Mouse (Mus musculus) thymus, adult 2 months (tissue): ENCODE measurements around the gene Shd. TPM values are rescaled to one million over a fixed set of nuclear protein-coding genes. Genes with fewer than 3 reads are reported as not detected.

Experiments used
- DNase-seq: peaks from one replicate; pipeline ENCODE4 v3.0.0; 2021
- H3K27ac ChIP-seq: fragments of 200-500 bp; 2 replicates; pipeline ENCODE4 v1.5.1; 2012; ENCODE audit warnings: low read length, control low read depth; ENCODE audit not compliant: control insufficient read depth, insufficient read depth
- H3K27me3 ChIP-seq: fragments of 200-500 bp; 2 replicates; pipeline ENCODE4 v1.6.1; 2012; ENCODE audit warnings: mild to moderate bottlenecking, low read length, moderate library complexity, mixed read lengths; ENCODE audit not compliant: control insufficient read depth, insufficient read depth
- H3K36me3 ChIP-seq: fragments of 200-500 bp; 2 replicates; pipeline ENCODE4 v1.6.1; 2012; ENCODE audit warnings: mild to moderate bottlenecking, low read length, moderate library complexity; ENCODE audit not compliant: control insufficient read depth, insufficient read depth
- H3K4me1 ChIP-seq: fragments of 200-500 bp; replicated peaks from 2 replicates; pipeline ENCODE4 v1.6.1; 2012; ENCODE audit warnings: low read length; ENCODE audit not compliant: control insufficient read depth, insufficient read depth
- H3K4me3 ChIP-seq: fragments of 200-500 bp; 2 replicates; pipeline ENCODE4 v1.5.1; 2012; ENCODE audit warnings: mild to moderate bottlenecking, low read length, control low read depth, moderate library complexity; ENCODE audit not compliant: control insufficient read depth, insufficient read depth
- CTCF ChIP-seq: fragments of 200-500 bp; IDR thresholded peaks from 2 replicates; pipeline ENCODE4 v1.5.1; 2012; ENCODE audit warnings: mild to moderate bottlenecking, control low read depth, low read length, moderate library complexity, borderline replicate concordance; ENCODE audit not compliant: control insufficient read depth, poor library complexity, insufficient read depth; ENCODE audit errors: extremely low read depth
- POLR2A ChIP-seq: fragments of 200-500 bp; IDR thresholded peaks from 2 replicates; pipeline ENCODE4 v1.6.1; 2012; ENCODE audit warnings: mild to moderate bottlenecking, low read length, control low read depth, moderate library complexity; ENCODE audit not compliant: control insufficient read depth, poor library complexity, insufficient read depth; ENCODE audit errors: extremely low read depth
- WGBS: fragments of 180-500 bp; shearing (Covaris S2); methylation state at CpG from one replicate; pipeline ENCODE4 v1.1.7; 2018; 5-methylcytosine and 5-hydroxymethylcytosine counted together
- polyA plus RNA-seq: library from polyadenylated mRNA; depleted of rRNA; stranded (reverse); fragments of >200 nt; gene quantifications from 2 replicates; pipeline ENCODE4 v1.2.3, GENCODE M21; 2012; rRNA removed

The Shd gene
- polyA plus RNA-seq, 1 experiment: 1.9 TPM

DNA sequence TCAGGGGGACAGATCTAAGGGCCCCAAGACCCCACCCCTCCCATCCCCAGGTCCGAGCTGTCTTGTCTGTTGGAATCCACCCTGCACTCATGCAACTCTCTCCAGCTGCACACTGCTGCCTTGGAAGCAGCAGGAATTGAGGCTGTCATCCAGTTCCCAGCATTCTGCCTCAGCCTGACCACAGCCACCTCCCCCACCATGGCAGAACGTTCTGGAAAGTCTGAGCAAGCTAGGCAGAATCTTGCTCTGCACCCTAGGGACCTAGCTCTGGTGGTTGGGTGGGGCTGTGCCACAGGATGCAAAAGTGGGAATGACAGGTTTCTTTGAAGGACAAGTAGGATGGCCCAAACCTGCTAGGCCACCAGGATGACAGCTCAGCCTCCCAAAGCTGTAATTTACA lies 54.2 kb downstream of the Shd start:
- WGBS: 72% methylated on average over 2 of the region's 2 CpGs
- TF ChIP-seq POLR2A (no peak), CTCF (no peak)
- no peaks in the 10 kb centered on the region; the same call in 1 of the 2 replicates for H3K36me3 ChIP-seq
- no peak overlapping the region for H3K27ac ChIP-seq
- H3K27me3 ChIP-seq: no peaks in the 10 kb centered on the region
- DNase-seq: no peak
- H3K4me1 ChIP-seq: peaks cover 62% of the 10 kb centered on the region
- no peak overlapping the region for H3K4me3 ChIP-seq

DNA sequence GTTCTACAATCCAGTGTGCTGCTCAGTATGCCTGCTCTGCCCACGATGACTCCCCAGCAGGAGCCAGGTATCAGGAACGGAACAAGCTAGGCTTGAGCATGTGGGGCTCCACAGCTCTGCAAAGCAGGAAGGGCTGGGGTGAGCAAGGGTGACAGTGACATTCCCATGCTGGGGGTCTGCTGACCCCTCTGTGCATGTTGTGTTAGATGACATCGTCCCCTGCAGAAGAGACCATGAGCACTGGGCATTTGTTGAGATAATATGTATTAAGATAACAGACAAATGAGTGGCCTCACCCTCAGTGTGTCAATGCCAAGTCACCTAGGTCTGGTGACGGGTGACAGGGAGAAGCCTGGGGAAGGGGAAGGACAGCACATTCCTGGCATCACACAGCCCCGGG lies 54.7 kb downstream of the Shd start:
- Histone ChIP-seq H3K27me3 (no peaks in the 10 kb centered on the region), H3K36me3 (no peaks in the 10 kb centered on the region; the same call in 1 of the 2 replicates), H3K4me1 (peaks cover 63% of the 10 kb centered on the region), H3K4me3 (no peak overlapping the region), H3K27ac (no peak overlapping the region)
- no peak for DNase-seq
- TF ChIP-seq POLR2A (no peak), CTCF (no peak)
- WGBS: 80% methylated on average over 5 of the region's 5 CpGs

Other genes starting within 250 kb of the Shd start
- 1.2 and 1.3 TPM in 2 replicates for gene Adgre4, start 220.5 kb upstream of the Shd start, polyA plus RNA-seq
- 0.27 and 0.36 TPM in 2 replicates for gene Zfp119a, start 91.5 kb upstream of the Shd start, polyA plus RNA-seq
- 1.6 and 1.9 TPM in 2 replicates for gene Zfp959, start 78.4 kb upstream of the Shd start, polyA plus RNA-seq
- gene Zfp119b, start 21.0 kb upstream of the Shd start, polyA plus RNA-seq: 0.17 and 0.23 TPM in 2 replicates
- gene Ebi3, start 17.8 kb upstream of the Shd start, polyA plus RNA-seq: 24.5 and 25.9 TPM in 2 replicates
- 16.9 and 17.3 TPM in 2 replicates for gene Yju2, start 11.4 kb upstream of the Shd start, polyA plus RNA-seq
- gene Fsd1, start 16.0 kb downstream of the Shd start, polyA plus RNA-seq: 0.26 and 0.62 TPM in 2 replicates
- 16.4 and 22.2 TPM in 2 replicates for gene Stap2, start 35.1 kb downstream of the Shd start, polyA plus RNA-seq
- gene Mpnd, start 35.2 kb downstream of the Shd start, polyA plus RNA-seq: 180 and 188 TPM in 2 replicates
- 216 and 248 TPM in 2 replicates for gene Sh3gl1, start 66.2 kb downstream of the Shd start, polyA plus RNA-seq
- 16.9 and 21.4 TPM in 2 replicates for gene Chaf1a, start 70.0 kb downstream of the Shd start, polyA plus RNA-seq
- 76.7 and 93.1 TPM in 2 replicates for gene Ubxn6, start 104.6 kb downstream of the Shd start, polyA plus RNA-seq
- gene Hdgfl2, start 109.2 kb downstream of the Shd start, polyA plus RNA-seq: 80.6 and 83.3 TPM in 2 replicates
- 16.7 and 29.0 TPM in 2 replicates for gene Plin4, start 139.3 kb downstream of the Shd start, polyA plus RNA-seq
- 6.2 and 11.7 TPM in 2 replicates for gene Plin5, start 147.1 kb downstream of the Shd start, polyA plus RNA-seq
- gene Lrg1, start 151.5 kb downstream of the Shd start, polyA plus RNA-seq: 23.5 and 27.0 TPM in 2 replicates
- 3.8 and 4.9 TPM in 2 replicates for gene Sema6b, start 169.9 kb downstream of the Shd start, polyA plus RNA-seq
- 21.6 and 26.8 TPM in 2 replicates for gene Tnfaip8l1, start 192.0 kb downstream of the Shd start, polyA plus RNA-seq
- gene Mydgf, start 213.5 kb downstream of the Shd start, polyA plus RNA-seq: 57.4 and 62.3 TPM in 2 replicates
- 85.6 and 95.2 TPM in 2 replicates for gene Dpp9, start 248.4 kb downstream of the Shd start, polyA plus RNA-seq